Mouse (Mus musculus) hindbrain, embryonic 11.5 days (tissue): ENCODE measurements at regions not wholly inside any gene's neighbourhood (a gene's known extent, or its start where the extent isn't known, plus 50 kb on each side); places are given as distances from the start of the nearest gene placed in this dataset.
"Not testable (repeated sequence)": the region's sequence is repeated elsewhere in the genome, so short reads cannot be mapped to it uniquely, and the experiment has no call there.

Experiments
- ATAC-seq: fragments of 200-750 bp; cut with Nextera tagmentation; 2 replicates; pipeline ENCODE4 v1.8.0; 2017; ENCODE audit warnings: mild to moderate bottlenecking, moderate TSS enrichment, moderate library complexity; ENCODE audit not compliant: low FRiP score
- DNase-seq: peaks from one replicate; pipeline ENCODE4 v3.0.0-alpha.2; 2015; ENCODE audit warnings: low spot score
- H3K27ac ChIP-seq: fragments of 300-500 bp; sonication (generic); 2 replicates; pipeline ENCODE4 v1.5.1; 2014; ENCODE audit warnings: mild to moderate bottlenecking, low read depth, low read length
- H3K27me3 ChIP-seq: fragments of 300-500 bp; sonication (generic); 2 replicates; pipeline ENCODE4 v1.6.1; 2014; ENCODE audit warnings: mild to moderate bottlenecking, low read length, moderate library complexity, mixed read lengths; ENCODE audit not compliant: control insufficient read depth, insufficient read depth
- H3K36me3 ChIP-seq: fragments of 300-500 bp; sonication (generic); 2 replicates; pipeline ENCODE4 v1.6.1; 2014; ENCODE audit warnings: mild to moderate bottlenecking, low read length, moderate library complexity, mixed read lengths; ENCODE audit not compliant: control insufficient read depth, insufficient read depth
- H3K4me1 ChIP-seq: fragments of 300-500 bp; sonication (generic); replicated peaks from 2 replicates; pipeline ENCODE4 v1.6.1; 2014; ENCODE audit warnings: low read length, mixed read lengths; ENCODE audit not compliant: control insufficient read depth, insufficient read depth
- H3K4me2 ChIP-seq: fragments of 300-500 bp; sonication (generic); replicated peaks from 2 replicates; pipeline ENCODE4 v1.6.1; 2014; ENCODE audit warnings: mild to moderate bottlenecking, low read depth, low read length
- H3K4me3 ChIP-seq: fragments of 300-500 bp; sonication (generic); 2 replicates; pipeline ENCODE4 v1.5.1; 2014; ENCODE audit warnings: low read depth, low read length
- H3K9ac ChIP-seq: fragments of 300-500 bp; sonication (generic); 2 replicates; pipeline ENCODE4 v1.6.1; 2014; ENCODE audit warnings: low read depth, low read length
- H3K9me3 ChIP-seq: fragments of 300-500 bp; sonication (generic); 2 replicates; pipeline ENCODE4 v1.6.1; 2016; ENCODE audit warnings: low read length; ENCODE audit not compliant: control insufficient read depth
- WGBS: fragments of 180-500 bp; shearing (Covaris S2); extraction: QIAGEN DNeasy Blood & Tissue Kit; methylation state at CpG from one replicate; pipeline ENCODE4 v1.1.7; 2014; 5-methylcytosine and 5-hydroxymethylcytosine counted together

GRCm38 (mm10) chr8:55347851-55348250 lies 393.2 kb downstream of the Gpm6a start:
- not testable (repeated sequence) for H3K27me3 ChIP-seq, H3K9me3 ChIP-seq, H3K4me1 ChIP-seq, ATAC-seq, H3K4me2 ChIP-seq, H3K27ac ChIP-seq, H3K9ac ChIP-seq, H3K4me3 ChIP-seq, H3K36me3 ChIP-seq
- peak; percentile 1 for DNase-seq
- WGBS, result 91% methylated on average over 2 of the region's 2 CpGs

- H3K27ac ChIP-seq, H3K9ac ChIP-seq, H3K27me3 ChIP-seq, DNase-seq, H3K36me3 ChIP-seq, ATAC-seq, H3K4me3 ChIP-seq, H3K4me1 ChIP-seq, H3K4me2 ChIP-seq, H3K9me3 ChIP-seq: not testable (repeated sequence)
- 84% methylated on average over 10 of the region's 11 CpGs for WGBS
These were observed 405.2 kb downstream of the Gpm6a start for GRCm38 (mm10) chr8:55359851-55360250.

- not testable (repeated sequence) for DNase-seq, H3K4me3 ChIP-seq, H3K4me1 ChIP-seq, H3K27me3 ChIP-seq, H3K9ac ChIP-seq, H3K27ac ChIP-seq, H3K9me3 ChIP-seq, ATAC-seq, H3K36me3 ChIP-seq, H3K4me2 ChIP-seq
- 82% methylated on average over 4 of the region's 6 CpGs for WGBS
These were observed 412.8 kb downstream of the Gpm6a start for GRCm38 (mm10) chr8:55367431-55367830.

- DNase-seq (no peak), ATAC-seq (no peak)
- 60% methylated on average over 2 of the region's 2 CpGs for WGBS
- Histone ChIP-seq H3K9me3 (no peaks in the 10 kb centered on the region), H3K27ac (no peak overlapping the region), H3K9ac (no peak overlapping the region), H3K4me3 (no peak overlapping the region), H3K4me2 (no peak overlapping the region), H3K36me3 (no peaks in the 10 kb centered on the region), H3K4me1 (no peaks in the 10 kb centered on the region), H3K27me3 (no peaks in the 10 kb centered on the region)
These were observed 442.4 kb downstream of the Gpm6a start for GRCm38 (mm10) chr8:55397046-55397445.

- Histone ChIP-seq H3K4me2 (no peak overlapping the region), H3K27ac (no peak overlapping the region), H3K9me3 (no peaks in the 10 kb centered on the region), H3K4me3 (no peak overlapping the region), H3K27me3 (no peaks in the 10 kb centered on the region), H3K4me1 (no peaks in the 10 kb centered on the region), H3K9ac (no peak overlapping the region), H3K36me3 (no peaks in the 10 kb centered on the region)
- DNase-seq, result no peak
- no peak for ATAC-seq
These were observed 443.7 kb downstream of the Gpm6a start for GRCm38 (mm10) chr8:55398331-55398730.

- no peaks in the 10 kb centered on the region for H3K36me3 ChIP-seq
- H3K4me3 ChIP-seq, result no peak overlapping the region
- no peaks in the 10 kb centered on the region for H3K27me3 ChIP-seq
- H3K4me2 ChIP-seq, result no peak overlapping the region
- no peak overlapping the region for H3K27ac ChIP-seq
- ATAC-seq (0 out of 2 replicates have a peak, but pooled peaks have one; percentile 14), DNase-seq (no peak)
- no peak overlapping the region for H3K9ac ChIP-seq
- H3K9me3 ChIP-seq, result no peaks in the 10 kb centered on the region
- no peaks in the 10 kb centered on the region for H3K4me1 ChIP-seq
- 85% methylated on average over 3 of the region's 3 CpGs for WGBS
These were observed 445.8 kb downstream of the Gpm6a start for GRCm38 (mm10) chr8:55400412-55400811.

- ATAC-seq, H3K4me2 ChIP-seq: not testable (repeated sequence)
- 0% methylated on average over 1 of the region's 1 CpGs for WGBS
These were observed 452.3 kb downstream of the Gpm6a start for GRCm38 (mm10) chr8:55406903-55407302.

More at GRCm38 (mm10) chr8:55406903-55407302, 452.3 kb downstream of the Gpm6a start:
- not testable (repeated sequence) for DNase-seq, H3K27me3 ChIP-seq, H3K9ac ChIP-seq, H3K4me3 ChIP-seq, H3K27ac ChIP-seq, H3K36me3 ChIP-seq, H3K4me1 ChIP-seq, H3K9me3 ChIP-seq
